Mouse (Mus musculus) hindbrain, embryonic 11.5 days (tissue): ENCODE data around the gene Dpysl5. TPM values are rescaled to one million over a fixed set of nuclear protein-coding genes. Genes with fewer than 3 reads are reported as not detected.

Source experiments
- ATAC-seq: fragments of 200-750 bp; cut with Nextera tagmentation; 2 replicates; pipeline ENCODE4 v1.8.0; 2017; ENCODE audit warnings: mild to moderate bottlenecking, moderate TSS enrichment, moderate library complexity; ENCODE audit not compliant: low FRiP score
- DNase-seq: peaks from one replicate; pipeline ENCODE4 v3.0.0-alpha.2; 2015; ENCODE audit warnings: low spot score
- H3K27ac ChIP-seq: fragments of 300-500 bp; sonication (generic); 2 replicates; pipeline ENCODE4 v1.5.1; 2014; ENCODE audit warnings: mild to moderate bottlenecking, low read depth, low read length
- H3K27me3 ChIP-seq: fragments of 300-500 bp; sonication (generic); 2 replicates; pipeline ENCODE4 v1.6.1; 2014; ENCODE audit warnings: mild to moderate bottlenecking, low read length, moderate library complexity, mixed read lengths; ENCODE audit not compliant: control insufficient read depth, insufficient read depth
- H3K36me3 ChIP-seq: fragments of 300-500 bp; sonication (generic); 2 replicates; pipeline ENCODE4 v1.6.1; 2014; ENCODE audit warnings: mild to moderate bottlenecking, low read length, moderate library complexity, mixed read lengths; ENCODE audit not compliant: control insufficient read depth, insufficient read depth
- H3K4me1 ChIP-seq: fragments of 300-500 bp; sonication (generic); replicated peaks from 2 replicates; pipeline ENCODE4 v1.6.1; 2014; ENCODE audit warnings: low read length, mixed read lengths; ENCODE audit not compliant: control insufficient read depth, insufficient read depth
- H3K4me2 ChIP-seq: fragments of 300-500 bp; sonication (generic); replicated peaks from 2 replicates; pipeline ENCODE4 v1.6.1; 2014; ENCODE audit warnings: mild to moderate bottlenecking, low read depth, low read length
- H3K4me3 ChIP-seq: fragments of 300-500 bp; sonication (generic); 2 replicates; pipeline ENCODE4 v1.5.1; 2014; ENCODE audit warnings: low read depth, low read length
- H3K9ac ChIP-seq: fragments of 300-500 bp; sonication (generic); 2 replicates; pipeline ENCODE4 v1.6.1; 2014; ENCODE audit warnings: low read depth, low read length
- H3K9me3 ChIP-seq: fragments of 300-500 bp; sonication (generic); 2 replicates; pipeline ENCODE4 v1.6.1; 2016; ENCODE audit warnings: low read length; ENCODE audit not compliant: control insufficient read depth
- WGBS: fragments of 180-500 bp; shearing (Covaris S2); extraction: QIAGEN DNeasy Blood & Tissue Kit; methylation state at CpG from one replicate; pipeline ENCODE4 v1.1.7; 2014; 5-methylcytosine and 5-hydroxymethylcytosine counted together
- polyA plus RNA-seq: library from polyadenylated mRNA; unstranded; fragments of >200 nt; fragmentation: Nextera tagmentation; extraction: Ambion mirVana; gene quantifications from 2 replicates; pipeline ENCODE4 v1.2.1, GENCODE M21; 2014

The Dpysl5 gene
- polyA plus RNA-seq, 1 experiment from 2014 or later = 90.1 TPM

DNA sequence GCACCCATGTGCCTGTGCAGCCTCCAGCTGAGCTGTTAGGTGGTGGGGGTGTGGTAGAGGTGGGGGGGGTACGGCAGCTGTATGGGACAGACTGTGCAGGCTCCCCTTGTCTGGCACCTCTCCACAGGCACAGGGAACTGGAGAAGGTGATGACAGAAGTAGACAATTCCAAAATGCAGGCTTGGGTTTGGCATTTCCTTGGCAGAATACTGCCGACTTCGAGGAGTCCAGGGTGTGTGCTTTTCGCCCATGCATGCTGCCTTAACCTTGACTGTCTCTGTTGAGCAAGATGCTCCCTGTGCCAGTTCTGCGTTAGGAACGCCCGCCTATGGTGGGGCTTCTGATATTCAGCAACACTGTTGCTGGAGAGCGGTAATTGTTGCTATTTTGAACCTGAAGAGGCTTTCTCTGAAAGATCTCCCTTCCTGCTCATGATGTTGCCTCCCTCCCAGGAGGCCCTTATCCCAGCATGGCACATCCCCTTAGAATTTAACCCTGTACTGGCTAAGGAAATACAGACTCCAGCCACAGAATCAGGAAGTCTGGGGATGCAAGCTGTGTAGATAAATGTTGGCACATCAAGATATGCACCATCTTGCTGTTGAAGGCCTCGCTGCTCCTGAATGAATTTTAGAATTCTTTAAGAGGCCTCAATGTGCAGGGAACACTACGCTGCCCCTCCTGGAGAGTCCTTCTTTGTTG, 26.9 kb downstream of the Dpysl5 start:
- no peak for ATAC-seq
- WGBS = 50% methylated on average over 10 of the region's 10 CpGs
- no peaks in the 10 kb centered on the region for H3K27me3 ChIP-seq
- no peak overlapping the region for H3K9ac ChIP-seq
- H3K36me3 ChIP-seq = no peaks in the 10 kb centered on the region
- peaks cover 9% of the 10 kb centered on the region for H3K4me1 ChIP-seq
- H3K4me2 ChIP-seq = no peak overlapping the region
- H3K27ac ChIP-seq = no peak overlapping the region
- H3K4me3 ChIP-seq = no peak overlapping the region
- DNase-seq = peak; percentile 25
- H3K9me3 ChIP-seq = no peaks in the 10 kb centered on the region

DNA sequence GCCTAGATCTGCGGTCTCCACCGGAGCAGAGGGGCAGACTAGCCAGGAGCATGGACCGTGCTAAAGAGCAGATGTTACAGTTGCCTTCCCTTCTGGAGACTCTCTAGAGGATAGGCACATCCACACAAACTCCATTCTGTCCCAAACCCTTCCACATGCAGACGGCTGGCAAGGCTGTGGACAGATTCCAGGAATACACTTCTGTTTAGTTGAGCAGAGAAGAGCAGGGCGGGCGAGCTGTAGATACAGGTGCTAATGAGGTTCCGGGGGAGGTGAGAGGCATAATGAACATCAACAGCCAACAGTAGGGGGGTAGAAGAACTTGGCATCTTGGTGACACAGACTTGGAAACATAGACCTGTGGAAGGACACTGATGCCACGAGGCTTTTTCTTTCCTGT, 28.2 kb downstream of the Dpysl5 start:
- no peak overlapping the region for H3K4me2 ChIP-seq

DNA sequence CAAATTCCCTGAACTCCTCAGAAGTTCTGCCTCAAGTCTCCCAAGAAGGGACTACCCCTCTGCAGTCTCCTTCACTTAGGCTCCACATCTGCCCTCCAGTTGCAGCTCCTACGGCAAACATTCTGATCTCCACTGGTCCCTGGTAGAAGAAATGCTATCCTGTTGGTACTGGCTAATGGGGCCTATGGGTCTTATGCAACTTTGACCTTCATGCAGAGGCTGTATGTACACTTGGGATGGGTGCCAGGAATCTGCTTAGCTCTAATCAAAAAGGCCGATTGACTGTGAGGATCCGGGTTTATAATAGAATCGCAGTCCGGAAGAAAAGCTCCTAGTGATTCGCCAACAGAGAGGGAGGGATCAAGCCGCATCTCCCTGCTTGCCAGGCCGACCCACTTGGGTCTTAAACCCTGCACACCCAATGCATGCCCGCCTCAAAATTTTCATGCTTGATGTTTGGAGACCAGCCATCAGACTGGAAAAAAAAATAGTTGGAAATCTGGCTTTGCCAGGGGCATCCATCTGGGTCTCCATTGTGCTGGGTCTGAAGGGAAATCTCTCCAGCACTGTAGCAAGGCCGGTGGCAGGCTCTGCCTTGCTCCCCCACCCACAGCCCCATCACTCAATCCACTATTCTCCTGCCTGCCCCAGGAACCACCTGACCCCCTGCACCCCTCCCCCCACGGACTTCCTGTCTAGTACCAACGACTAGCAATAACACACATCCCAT, 38.4 kb downstream of the Dpysl5 start:
- no peaks in the 10 kb centered on the region for H3K9me3 ChIP-seq
- 81% methylated on average over 12 of the region's 12 CpGs for WGBS
- no peak overlapping the region for H3K9ac ChIP-seq
- H3K27me3 ChIP-seq = no peaks in the 10 kb centered on the region
- H3K27ac ChIP-seq = no peak overlapping the region
- no peak overlapping the region for H3K4me2 ChIP-seq
- 0 out of 2 replicates have a peak, but pooled peaks cover 12% of the 10 kb centered on the region for H3K36me3 ChIP-seq
- ATAC-seq (no peak), DNase-seq (no peak)
- no peaks in the 10 kb centered on the region for H3K4me1 ChIP-seq
- no peak overlapping the region for H3K4me3 ChIP-seq

More for the DNA sequence above, 28.2 kb downstream of the Dpysl5 start:
- Histone ChIP-seq H3K4me3 (no peak overlapping the region), H3K9ac (no peak overlapping the region), H3K4me1 (peaks cover 9% of the 10 kb centered on the region), H3K27me3 (no peaks in the 10 kb centered on the region), H3K9me3 (no peaks in the 10 kb centered on the region), H3K27ac (no peak overlapping the region), H3K36me3 (no peaks in the 10 kb centered on the region)
- 72% methylated on average over 8 of the region's 8 CpGs for WGBS
- ATAC-seq (no peak), DNase-seq (no peak)

DNA sequence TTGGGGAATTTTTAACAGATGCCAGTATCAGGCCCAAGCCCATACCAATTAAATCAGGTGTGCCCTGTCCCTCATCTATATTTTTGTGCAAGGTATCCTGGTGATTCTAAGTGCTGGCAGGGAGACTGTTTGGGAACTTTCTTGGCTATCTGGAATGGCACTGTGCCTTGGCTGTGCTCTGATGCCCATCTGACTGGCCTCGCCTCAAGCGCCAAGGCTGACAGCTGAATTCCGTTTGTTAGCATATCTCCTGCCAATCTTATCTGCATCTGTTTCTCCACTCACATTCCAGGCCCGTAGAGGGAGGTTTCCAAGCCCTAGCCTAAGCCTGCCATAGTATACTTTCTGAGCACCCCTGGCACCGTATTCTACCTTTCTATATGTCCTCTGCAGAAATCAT, 39.7 kb downstream of the Dpysl5 start:
- no peak for ATAC-seq
- no peak for DNase-seq
- Histone ChIP-seq H3K9ac (no peak overlapping the region), H3K4me3 (no peak overlapping the region), H3K4me1 (no peaks in the 10 kb centered on the region), H3K4me2 (no peak overlapping the region), H3K36me3 (0 out of 2 replicates have a peak, but pooled peaks cover 9% of the 10 kb centered on the region), H3K27ac (no peak overlapping the region), H3K9me3 (no peaks in the 10 kb centered on the region), H3K27me3 (no peaks in the 10 kb centered on the region)
- 91% methylated on average over 5 of the region's 5 CpGs for WGBS

DNA sequence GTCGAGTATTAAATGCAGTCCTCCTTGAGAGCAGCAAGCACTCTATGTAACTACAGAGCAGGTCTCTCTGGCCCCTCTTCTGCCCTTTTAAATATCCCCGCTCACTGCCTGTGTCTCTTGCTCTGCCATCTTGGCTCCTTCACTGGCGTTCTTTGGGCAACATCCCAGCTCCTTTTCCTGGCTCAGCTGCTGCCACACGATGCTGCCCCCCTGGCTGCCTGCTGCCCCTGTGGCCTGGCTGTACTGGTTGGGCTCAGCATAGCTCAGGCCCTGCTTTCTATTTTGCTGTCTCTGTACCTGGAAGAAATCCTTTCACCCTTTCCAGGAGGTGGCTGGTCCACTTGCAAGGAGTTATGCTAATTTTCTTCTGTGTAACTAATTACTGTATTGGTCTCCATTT, 41.8 kb downstream of the Dpysl5 start:
- no peak overlapping the region for H3K4me2 ChIP-seq
- DNase-seq = no peak
- ATAC-seq = no peak
- H3K4me3 ChIP-seq = no peak overlapping the region
- no peak overlapping the region for H3K27ac ChIP-seq
- no peaks in the 10 kb centered on the region for H3K4me1 ChIP-seq
- H3K27me3 ChIP-seq = no peaks in the 10 kb centered on the region
- 89% methylated on average over 4 of the region's 4 CpGs for WGBS
- H3K9me3 ChIP-seq = no peaks in the 10 kb centered on the region
- no peak overlapping the region for H3K9ac ChIP-seq
- 0 out of 2 replicates have a peak, but pooled peaks cover 11% of the 10 kb centered on the region for H3K36me3 ChIP-seq

DNA sequence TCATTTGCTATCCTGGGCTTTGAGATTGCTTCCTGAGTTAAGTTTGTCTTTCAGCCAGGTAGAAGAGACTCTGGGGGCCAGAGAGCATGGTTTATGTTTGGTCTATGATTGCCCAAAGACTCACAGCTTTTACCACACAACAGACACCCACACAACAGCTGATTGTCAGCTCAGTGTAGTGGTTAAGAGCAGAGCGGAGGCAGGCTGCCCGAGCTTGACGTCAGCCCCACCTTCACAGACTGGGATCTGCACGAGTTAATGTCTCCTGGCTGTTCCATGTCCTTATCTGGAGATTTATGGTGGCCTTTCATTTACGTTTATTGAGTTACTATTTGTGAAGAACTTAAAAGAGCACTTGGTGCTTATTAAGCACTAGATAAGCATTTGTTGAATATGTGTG, 43.9 kb downstream of the Dpysl5 start:
- ATAC-seq (no peak), DNase-seq (no peak)
- Histone ChIP-seq H3K36me3 (0 out of 2 replicates have a peak, but pooled peaks cover 7% of the 10 kb centered on the region), H3K27me3 (no peaks in the 10 kb centered on the region), H3K4me1 (no peaks in the 10 kb centered on the region), H3K4me3 (no peak overlapping the region), H3K4me2 (no peak overlapping the region), H3K9ac (no peak overlapping the region), H3K27ac (no peak overlapping the region), H3K9me3 (no peaks in the 10 kb centered on the region)
- 87% methylated on average over 5 of the region's 5 CpGs for WGBS

DNA sequence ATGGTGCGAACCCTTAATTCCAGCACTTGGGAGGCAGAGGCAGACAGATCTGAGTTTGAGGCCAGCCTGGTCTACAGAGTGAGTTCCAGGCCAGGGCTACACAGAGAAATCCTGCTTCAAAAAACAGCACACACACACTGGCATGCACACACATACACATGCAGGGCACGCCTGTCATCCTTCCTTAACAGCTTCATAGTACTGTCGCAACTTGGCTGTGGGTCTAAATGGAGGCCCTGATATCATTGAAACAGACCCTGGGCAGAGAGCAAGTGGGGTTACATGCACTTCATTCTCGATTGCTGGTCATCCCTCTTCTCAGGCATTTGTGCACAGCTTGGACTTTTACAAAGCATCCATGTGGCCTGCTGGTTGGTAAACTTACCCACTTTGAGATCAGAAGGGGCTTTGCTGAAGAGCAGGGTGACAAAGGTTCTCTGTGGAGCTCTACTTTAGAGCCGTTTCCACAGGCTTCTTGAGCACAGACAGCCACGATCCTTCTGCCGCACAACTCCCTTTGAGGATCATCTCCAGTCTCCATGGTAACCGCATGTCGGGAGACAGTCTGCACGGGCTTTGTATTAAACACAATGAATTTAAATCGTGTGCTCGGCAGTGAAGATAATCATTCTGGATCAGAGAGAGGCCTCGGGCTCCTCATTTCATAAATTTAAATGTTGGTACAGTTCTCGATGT, 51.6 kb downstream of the Dpysl5 start:
- DNase-seq (peak; percentile 72), ATAC-seq (peak; percentile 92)
- Histone ChIP-seq H3K9me3 (no peaks in the 10 kb centered on the region), H3K27ac (peak overlapping the region; percentile 88), H3K9ac (0 out of 2 replicates have a peak overlapping the region, but pooled peaks have one; percentile 1), H3K27me3 (no peaks in the 10 kb centered on the region), H3K4me3 (no peak overlapping the region), H3K36me3 (peaks cover 2% of the 10 kb centered on the region; the same call in 1 of the 2 replicates), H3K4me2 (0 out of 2 replicates have a peak overlapping the region, but pooled peaks have one; percentile 3), H3K4me1 (peaks cover 18% of the 10 kb centered on the region)
- WGBS = 49% methylated on average over 14 of the region's 14 CpGs

DNA sequence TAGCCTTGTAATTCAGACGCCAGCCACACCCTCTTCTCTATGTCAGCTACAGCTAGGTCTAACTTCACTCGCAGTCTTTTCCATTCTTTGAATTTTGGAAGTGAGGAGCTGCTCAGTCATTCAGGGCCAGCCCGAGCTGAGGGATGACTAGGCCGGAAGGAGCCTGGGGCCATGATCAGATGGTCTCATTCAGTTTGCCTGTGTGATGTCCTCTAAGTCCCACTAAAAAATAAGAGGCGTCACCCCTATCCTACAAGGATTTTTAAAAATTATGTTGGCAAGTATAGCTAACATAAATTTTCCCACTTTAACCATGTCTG, 52.1 kb downstream of the Dpysl5 start:
- 45% methylated on average over 5 of the region's 5 CpGs for WGBS
- no peak overlapping the region for H3K4me3 ChIP-seq
- H3K27ac ChIP-seq = peak overlapping the region; percentile 88
- peaks cover 22% of the 10 kb centered on the region for H3K4me1 ChIP-seq
- peaks cover 2% of the 10 kb centered on the region; the same call in 1 of the 2 replicates for H3K36me3 ChIP-seq
- no peak overlapping the region for H3K9ac ChIP-seq
- H3K4me2 ChIP-seq = no peak overlapping the region
- DNase-seq (no peak), ATAC-seq (peak; percentile 75; the same call in 1 of the 2 replicates)
- H3K27me3 ChIP-seq = no peaks in the 10 kb centered on the region
- no peaks in the 10 kb centered on the region for H3K9me3 ChIP-seq
